Mouse (Mus musculus): ENCODE data around the gene Dlg4.
"Not testable (repeated sequence)": the region's sequence is repeated elsewhere in the genome, so short reads cannot be mapped to it uniquely, and the experiment has no call there.

The Dlg4 gene

DNA sequence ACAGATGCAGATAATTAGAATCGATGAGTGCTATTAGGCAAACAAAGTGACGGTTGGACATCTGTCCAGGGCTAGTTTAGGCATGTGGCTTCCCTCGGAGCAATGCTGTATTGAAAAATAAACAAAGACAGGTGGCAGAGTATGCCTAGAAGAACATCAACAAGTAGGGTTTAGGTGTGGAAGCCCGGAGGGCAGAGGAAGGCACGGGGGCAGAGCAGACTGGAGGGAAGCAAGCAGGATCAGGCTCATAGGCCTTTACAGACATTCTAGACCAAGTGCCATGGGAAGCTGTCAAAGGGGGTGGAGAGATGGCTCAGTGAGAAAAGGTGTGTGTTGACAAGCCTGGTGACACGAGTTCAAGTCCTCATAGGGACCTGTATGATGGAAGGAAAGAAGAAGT, 32.6 kb downstream of the Dlg4 start:
- no peak for DNase-seq (ENCODE audit: low spot score in 2 of 2)

DNA sequence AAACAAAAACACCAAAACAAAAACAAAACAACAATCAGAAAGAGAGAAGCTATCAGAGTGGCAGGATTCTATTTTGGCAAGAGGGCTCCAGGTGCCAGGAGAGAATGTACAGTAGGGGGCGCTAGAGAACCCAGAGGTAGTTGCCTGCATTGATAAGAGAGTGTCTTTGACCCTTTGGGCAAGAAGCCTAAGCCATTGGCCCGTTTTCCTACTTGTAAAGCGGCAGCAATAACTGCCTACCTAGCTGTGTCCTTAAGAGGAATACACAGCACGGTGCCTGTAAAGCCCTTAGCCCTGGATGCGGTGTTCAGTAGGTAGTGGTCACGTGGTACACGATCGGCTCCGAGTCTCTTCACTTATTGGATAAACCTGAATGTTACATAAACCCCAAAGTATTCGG, 33.1 kb downstream of the Dlg4 start:
- no peak for DNase-seq (ENCODE audit: low spot score in 2 of 2)

DNA sequence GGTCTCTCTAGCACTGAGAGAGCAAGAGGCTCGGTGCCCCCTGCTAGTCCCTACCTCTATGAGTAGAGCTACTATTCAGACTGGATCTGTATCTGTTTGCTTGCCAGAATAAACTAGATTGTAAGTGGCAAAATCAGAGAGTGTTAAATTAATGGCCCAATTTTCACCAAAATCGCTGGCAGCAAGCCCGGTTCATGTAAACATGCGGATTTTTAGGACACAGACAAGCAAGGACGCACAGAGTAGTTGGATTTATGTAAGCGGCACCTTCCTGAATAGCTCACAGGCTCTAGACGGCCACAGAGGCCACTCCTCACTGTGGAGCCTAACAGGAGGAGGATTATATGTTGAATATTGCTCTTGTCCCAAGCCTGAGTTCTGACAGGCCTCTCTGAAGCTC, 36.4 kb downstream of the Dlg4 start:
- DNase-seq (ENCODE audit: low spot score in 2 of 2): no peak

DNA sequence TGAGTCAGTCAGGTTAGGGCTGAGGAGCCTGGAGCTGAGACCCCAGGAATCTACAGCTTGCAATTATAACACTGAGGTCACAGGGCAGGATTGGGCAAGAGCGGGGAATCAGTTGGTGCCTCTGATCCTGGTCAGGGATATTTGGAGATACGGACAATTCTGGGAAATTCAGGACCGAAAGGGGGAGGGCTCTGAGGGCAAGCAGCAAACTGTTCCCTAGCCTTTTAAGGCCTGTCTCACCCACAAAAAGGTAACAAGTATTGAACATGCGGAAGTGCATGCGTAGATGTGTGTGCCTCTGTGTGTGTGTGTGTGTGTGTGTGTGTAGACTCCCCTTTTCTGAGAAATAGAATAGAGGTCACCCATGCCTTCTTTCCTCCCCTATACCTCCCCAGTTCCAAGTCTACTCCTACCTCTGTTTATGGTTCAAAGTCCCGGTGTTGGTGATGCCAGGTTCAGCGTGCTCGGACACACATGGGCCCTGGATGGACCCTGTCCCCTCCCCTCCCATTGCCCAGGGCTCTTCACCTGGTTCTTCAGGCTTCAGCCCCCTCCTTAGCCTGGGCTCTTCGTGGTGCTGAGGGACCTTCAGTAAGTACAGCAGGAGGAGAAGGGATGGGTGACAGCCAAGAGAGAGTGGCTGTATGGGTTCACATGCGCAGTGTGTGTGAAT, 37.3 kb downstream of the Dlg4 start, which contains the start of gene Asgr1:
Gene Asgr1, plus strand, starts transcription at position 188 of the 673 bp plus-strand sequence.
- DNase-seq (ENCODE audit: low spot score in 2 of 2): no peak

DNA sequence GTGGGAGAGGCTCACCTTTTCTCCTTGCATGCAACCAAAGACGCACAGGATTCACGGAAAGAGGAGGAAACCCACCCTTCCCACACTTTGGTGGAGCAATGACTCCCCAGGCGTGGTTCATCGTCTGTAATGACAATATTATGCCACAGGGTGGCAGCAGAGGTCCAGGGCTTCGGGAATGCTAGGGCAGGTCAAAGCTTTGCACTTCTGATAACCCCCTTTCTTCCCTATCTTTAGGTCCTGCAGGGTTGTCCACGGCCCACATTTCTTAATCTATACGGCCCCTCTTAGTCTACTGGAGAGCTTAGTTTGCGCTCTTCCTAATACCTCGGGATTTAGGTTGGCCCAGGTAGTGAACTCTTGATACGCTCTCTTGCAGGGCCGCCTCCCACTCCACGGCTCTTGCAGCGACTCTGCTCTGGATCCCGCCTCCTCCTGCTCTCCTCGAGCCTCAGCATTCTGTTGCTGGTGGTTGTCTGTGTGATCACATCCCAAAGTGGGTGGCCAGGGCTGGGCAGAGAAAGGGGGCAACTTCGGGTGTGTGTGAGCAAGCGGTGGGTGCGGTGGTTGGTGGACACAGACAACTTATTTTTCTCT, 39.0 kb downstream of the Dlg4 start:
- DNase-seq (ENCODE audit: low spot score in 2 of 2): peak; percentile 37 to 59

DNA sequence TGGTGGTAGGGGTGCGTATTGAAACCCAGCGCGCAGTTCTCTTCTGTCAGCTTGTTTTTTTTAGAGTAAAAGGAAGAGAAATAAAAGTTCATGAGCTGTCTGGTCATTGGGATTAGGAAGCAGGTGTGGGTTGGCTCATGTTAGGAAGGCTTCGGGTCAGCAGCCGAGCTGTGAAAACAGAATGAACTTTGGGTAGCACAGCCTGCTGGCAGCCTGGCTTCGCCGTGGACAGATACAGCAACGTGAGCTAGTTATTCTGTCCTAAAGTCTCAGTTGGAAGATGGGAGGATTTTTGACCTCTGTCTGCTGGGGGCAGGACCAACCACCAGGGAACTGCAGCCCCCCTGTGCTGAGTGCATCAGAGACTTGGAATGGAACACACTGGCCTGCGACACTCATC, 41.1 kb downstream of the Dlg4 start:
- DNase-seq (ENCODE audit: low spot score in 2 of 2): no peak

DNA sequence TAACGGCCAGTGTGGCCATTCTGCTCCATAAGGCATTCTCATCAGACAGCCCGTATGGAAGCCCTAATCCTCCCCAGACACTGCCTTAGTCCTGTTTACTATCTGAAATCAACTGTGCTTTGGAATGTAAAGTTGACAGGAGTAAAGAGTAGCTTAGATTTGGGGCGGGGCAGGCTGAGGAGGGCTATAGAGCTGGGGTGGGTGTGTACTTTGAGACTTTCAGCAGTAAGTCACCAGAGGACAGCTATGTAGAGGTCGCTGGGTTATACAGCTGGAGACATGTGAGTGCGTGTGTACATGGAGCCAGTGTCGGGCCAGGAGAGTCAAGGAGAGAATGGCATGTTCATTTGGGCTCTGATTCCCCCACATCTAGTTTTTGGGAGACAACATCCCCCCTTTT, 43.2 kb downstream of the Dlg4 start:
- no peak for DNase-seq (ENCODE audit: low spot score in 2 of 2)

DNA sequence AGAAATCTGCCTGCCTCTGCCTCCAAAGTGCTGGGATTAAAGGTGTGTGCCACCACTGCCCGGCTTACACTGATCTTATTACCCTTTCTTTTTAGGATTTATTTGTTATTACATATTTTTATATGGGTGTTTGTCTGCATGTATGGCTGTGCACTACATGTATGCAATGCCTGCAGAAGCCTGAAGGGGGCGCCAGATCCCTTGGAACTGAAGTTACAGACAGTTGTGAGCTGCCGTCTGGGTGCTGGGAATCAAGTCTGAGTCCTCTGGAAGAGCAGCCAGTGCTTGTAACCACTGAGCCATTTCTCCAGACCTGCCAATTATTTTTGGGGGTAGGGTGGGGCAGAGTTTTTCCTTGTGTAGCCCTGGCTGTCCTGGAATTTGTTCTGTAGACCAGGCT, 46.3 kb downstream of the Dlg4 start:
- no peak for DNase-seq (ENCODE audit: low spot score in 2 of 2)

DNA sequence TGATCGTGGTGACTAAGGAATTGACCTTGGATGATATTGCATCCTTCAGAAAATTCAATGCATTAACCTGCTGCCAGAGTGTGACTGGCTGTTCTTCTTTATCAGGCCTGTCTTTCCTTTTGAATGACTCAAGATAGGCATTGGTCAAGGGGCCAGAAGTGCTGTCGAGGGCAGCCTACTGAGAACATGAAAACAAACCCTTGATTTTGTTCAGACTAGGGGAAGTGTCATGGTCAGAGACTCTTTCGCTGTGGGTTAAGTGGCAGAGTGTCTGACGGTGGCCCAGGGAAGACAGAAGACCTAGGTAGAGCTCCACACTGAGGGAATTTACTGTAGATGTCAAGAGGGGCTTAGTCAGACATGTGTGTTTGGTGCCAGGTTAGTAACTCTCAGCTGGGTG, 50.0 kb downstream of the Dlg4 start:
- no peak for DNase-seq (ENCODE audit: low spot score in 2 of 2)

DNA sequence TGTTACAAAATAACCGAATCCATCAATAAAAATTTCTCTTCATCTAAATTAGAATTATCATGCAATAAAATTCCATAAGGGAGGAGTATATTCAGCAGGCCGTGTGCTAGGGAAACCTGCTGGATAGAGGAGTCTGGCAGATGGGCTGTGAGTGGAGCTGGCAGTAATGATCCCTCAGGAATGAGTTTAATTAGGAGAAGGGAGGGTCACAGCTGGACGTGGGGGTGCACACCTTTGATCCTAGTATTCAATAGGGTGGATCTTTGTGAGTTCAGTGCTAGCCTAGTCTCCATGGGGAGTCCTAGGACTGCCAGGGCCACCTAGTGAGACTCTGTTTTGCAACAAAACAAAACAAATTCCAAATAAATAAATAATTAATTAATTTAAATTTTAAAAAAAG, 51.5 kb downstream of the Dlg4 start:
- no peak for DNase-seq (ENCODE audit: low spot score in 2 of 2)

DNA sequence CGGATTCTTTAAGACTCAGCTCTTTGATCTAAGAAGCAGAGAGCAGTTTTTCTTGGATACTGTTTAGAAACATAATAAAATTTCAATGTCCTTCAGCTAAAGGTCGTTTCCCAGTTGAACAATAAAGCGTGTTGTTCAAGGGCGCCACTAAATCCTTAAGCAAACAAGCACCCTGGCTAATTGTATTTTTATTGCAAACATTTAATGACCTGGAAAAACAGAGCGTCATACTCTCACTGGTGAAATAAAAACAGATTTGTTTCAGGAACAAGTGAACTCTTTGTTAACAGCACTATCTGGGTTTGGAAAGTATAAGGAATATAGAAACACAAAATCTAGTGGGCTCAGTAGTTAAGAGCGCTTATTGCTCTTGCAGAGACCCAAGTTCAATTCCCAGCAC, 53.3 kb downstream of the Dlg4 start:
- DNase-seq (ENCODE audit: low spot score in 2 of 2): no peak

DNA sequence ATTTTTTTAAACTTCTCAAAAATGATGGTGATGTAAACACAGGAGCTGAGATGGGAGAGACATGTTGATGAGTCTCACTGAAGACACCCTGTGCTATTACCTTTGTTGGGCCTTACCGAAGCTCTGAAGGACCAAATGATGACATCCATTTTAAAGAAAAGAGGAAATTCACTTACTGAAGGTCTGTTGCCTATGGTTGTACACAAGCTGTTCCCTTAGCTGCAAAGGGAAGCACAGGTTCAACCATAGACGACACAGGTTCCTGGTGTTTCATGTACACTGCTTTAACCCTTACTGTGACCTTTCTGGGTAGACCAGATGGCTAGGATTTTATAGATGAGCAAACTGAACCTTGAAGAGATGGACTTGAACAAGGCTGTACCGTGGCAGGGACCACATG, 53.9 kb downstream of the Dlg4 start:
- not testable (repeated sequence) for DNase-seq (ENCODE audit: low spot score in 2 of 2)

DNA sequence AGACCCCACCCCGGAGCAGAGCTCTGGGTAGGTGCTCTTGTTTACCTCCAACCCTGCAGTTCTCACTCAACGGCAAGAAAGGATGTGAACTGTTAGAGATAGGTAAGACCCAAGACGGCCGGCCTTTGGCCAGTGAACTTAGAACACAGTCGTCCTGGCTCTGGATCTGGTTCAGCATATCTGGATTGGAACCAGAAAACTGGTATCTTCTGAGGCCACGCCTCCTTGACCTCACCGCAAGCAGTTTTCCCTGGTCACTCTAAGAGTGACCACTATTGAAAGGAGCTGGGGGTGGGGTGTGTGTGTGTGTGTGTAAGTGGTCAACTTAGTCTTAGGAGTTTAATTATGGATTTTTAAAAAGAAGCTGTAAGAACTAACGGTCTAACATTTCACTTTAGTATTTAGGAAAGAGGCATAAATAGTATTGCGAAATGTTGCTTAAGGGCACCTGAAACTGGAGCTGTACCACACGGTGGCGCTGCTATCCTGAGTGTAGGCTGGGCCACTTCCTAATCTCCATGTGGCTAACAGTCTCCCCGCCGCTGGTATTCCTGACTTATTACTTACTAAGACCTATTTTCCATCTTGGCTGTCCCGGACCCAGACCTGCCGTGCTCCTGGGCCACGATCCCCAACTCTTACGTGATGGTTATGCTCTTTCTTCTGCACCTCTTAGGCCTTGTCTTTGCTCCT, 57.8 kb downstream of the Dlg4 start:
- DNase-seq (ENCODE audit: low spot score in 2 of 2): peak; percentile 30 to 62

DNA sequence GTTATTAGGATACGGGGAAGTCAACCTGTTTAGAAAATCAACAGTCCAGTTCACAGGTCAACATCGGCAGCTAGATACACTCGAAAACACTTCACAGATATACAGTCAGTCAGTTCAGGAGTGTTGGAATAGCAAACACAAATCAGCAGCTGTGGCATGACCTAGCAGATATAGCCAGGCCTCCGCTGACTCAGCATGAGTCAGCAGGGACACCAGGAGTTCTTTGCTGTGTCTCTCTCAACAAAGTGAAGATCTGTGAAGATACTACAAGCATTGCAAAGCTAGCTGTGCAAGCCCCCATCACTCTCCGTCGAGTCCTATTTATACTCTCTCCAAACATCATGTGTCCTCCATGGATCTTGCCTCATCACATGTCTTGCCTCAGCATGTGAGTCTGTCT, 58.8 kb downstream of the Dlg4 start:
- no peak for DNase-seq (ENCODE audit: low spot score in 2 of 2)

DNA sequence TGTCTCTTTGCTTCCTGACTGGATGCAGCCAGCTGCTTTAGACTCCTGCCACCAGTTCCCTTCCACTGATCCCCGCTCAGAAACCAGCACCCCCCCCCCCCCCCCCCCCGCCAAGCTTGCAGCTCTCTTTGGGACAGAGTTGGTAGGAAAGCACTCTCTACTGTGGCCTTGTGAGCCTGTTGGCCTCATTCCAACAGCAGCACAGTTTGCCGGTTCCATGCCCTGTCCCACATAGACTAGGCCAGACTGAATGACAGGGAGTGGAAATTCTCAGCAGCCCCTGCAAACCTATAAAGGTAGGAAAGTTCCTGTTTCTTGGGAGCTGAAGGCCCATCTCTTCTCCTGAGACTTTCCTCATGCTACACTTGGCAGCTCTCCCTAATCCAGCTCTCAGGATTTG, 60.7 kb downstream of the Dlg4 start:
- no peak for DNase-seq (ENCODE audit: low spot score in 2 of 2)

DNA sequence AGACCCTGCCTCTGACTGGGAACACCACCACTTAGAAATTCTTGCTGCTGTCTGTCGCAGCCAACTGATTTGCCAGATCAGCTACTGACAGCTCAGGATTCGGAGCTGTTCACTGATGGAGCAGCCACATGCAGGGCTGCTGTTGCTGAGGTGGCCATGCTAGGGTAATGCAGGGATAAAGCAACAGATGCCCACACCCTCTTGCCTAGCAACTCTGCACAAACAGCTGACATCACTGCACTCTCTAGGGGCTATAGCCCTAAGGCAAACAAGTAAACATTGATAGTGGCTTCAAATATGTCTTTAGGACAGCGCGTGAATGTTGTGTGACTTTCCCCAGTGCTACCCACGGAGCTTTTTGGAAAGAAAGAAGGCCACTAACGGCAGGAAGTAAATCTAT, 62.4 kb downstream of the Dlg4 start:
- no peak for DNase-seq (ENCODE audit: low spot score in 2 of 2)

DNA sequence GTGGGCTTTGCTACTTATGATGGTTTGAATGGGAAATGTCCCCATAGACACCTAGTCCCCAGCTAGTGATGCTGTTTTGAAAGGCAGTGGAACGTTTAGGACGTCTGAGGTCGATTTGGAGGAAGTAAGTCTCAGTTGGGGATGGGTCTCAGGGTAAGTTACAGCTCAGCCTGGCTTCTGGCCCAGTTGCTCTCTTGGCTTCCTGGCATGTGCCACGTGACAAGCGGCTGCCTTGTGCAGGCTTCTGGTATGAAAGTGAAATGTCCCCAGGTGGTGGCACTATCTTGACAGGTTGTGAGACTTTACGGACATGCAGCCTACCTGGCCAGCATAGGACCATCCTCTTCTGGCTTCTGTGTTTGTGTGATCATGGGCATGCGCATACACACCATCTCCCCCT, 63.2 kb downstream of the Dlg4 start:
- peak; percentile 23 to 28 for DNase-seq (ENCODE audit: low spot score in 2 of 2)

DNA sequence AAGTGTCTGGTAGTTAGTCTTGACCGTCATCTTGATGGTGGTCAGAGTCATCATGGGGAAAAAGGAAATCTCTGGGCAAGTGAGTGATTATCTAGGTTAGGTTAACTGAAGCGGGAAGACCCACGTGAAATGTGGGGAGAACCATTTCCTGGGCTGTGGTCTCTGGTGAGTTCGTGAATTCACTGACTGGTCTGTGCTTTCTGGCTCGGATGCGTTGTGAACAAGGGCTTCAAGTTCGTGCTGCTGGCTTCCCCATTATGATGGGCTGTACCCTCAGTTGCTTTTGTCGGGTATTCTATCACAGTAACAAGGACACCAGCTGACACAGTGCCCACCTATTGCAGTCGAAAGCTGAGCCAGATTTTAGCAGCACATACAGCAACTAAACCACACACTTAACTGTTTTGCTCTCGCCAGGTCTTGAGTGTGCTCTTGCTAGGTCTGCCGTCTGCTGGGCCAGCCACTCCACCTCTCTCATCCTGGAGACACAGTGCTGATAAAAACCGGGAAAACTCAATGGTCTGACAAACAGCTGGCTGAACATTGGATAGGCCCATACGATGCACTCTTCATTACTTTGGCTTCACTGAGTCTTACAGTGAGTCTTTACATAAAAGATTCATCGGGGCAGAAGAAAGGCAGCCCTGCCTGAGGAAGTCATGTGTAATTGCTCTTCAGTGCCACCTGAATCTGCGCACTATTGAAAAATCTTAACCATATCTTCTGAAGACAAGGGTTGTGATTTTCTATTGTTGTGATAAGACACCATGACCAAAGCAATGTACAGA, 64.3 kb downstream of the Dlg4 start:
- no peak for DNase-seq (ENCODE audit: low spot score in 2 of 2)

DNA sequence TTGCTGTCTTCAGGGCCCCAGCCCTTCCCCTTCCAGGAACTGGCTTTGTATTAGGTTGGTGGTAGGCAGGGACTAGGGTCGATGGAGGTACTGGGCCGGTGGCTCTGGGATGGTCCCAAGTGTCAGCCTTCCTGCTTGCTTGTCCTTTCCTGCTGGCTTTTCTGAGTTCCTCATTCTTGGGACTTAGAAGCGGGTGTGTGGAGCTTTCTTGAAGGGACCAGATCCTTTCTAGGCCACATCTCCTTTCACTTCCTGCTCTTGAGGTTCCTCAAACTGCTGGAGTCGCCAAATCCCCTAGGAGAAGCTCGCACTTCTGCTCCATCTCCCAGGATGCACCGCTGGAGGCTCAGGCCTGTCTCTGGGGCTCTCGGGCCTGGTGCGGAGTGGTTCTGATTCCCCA, 67.8 kb downstream of the Dlg4 start:
- DNase-seq (ENCODE audit: low spot score in 2 of 2): peak; percentile 40 to 75

DNA sequence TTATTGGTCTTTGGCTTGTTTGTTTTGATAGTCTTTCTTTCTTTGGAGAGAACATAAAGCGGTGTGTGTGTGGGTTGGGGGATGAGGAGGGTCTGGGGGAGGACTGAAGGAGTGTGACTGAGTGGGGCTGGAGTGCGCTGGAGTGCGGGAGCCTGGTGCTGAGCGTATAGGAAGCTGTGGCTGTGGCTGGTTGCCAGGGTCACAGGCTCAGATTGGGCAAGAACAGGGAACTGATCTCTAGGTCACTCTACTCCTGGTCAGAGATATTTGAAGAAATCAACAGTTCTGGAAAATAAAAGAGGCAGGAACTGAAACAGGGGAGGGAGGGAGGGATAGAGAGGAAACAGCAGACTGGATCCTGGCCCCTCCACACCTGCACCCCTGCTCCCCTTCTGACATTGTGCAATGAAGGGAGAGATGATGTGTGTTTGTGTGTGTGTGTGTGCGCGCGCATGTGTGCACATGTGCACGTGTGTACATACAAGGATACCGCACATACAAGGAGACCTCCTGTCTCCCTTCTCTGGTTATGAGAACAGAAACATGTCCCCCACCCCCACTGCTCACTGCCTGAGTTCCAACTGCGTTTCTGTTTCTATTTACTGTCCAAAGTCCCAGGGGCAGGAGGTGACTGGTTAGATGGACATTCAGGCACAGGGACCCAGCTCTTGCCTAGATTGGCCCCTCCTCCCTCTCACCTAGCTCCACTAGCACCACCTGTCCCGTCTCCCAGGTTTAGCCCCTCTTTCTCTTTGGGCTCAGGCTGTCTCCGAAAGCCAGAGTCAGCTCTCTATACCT, 75.4 kb downstream of the Dlg4 start, which contains the start of gene Asgr2:
Gene Asgr2, plus strand, starts transcription at position 659 of the 798 bp plus-strand sequence.
- DNase-seq (ENCODE audit: low spot score in 2 of 2): peak in 1 of 2 experiments; percentile 55
